Mouse (Mus musculus): ENCODE results near the gene Fastk. TPM values are rescaled to one million over a fixed set of nuclear protein-coding genes. Genes with fewer than 3 reads are reported as not detected.

The Fastk gene
- polyA plus RNA-seq, 1 experiment from 2014 or later = 143 TPM

Other genes starting within 250 kb of the Fastk start
- 5.9 and 6.5 TPM in 2 replicates for gene Kcnh2, start 93.7 kb downstream of the Fastk start, polyA plus RNA-seq (2015; fragmentation: Nextera tagmentation; extraction: Ambion mirVana)
- gene Nos3, start 80.5 kb downstream of the Fastk start, polyA plus RNA-seq (2015; fragmentation: Nextera tagmentation; extraction: Ambion mirVana) = 19.7 and 20.3 TPM in 2 replicates
- 1.0 and 1.7 TPM in 2 replicates for gene Atg9b, start 53.1 kb downstream of the Fastk start, polyA plus RNA-seq (2015; fragmentation: Nextera tagmentation; extraction: Ambion mirVana)
- gene Abcb8, start 51.6 kb downstream of the Fastk start, polyA plus RNA-seq (2015; fragmentation: Nextera tagmentation; extraction: Ambion mirVana) = 76.1 and 80.3 TPM in 2 replicates
- gene Asic3, start 31.9 kb downstream of the Fastk start, polyA plus RNA-seq (2015; fragmentation: Nextera tagmentation; extraction: Ambion mirVana) = 0.40 and 0.55 TPM in 2 replicates
- 51.1 and 51.5 TPM in 2 replicates for gene Cdk5, start 21.8 kb downstream of the Fastk start, polyA plus RNA-seq (2015; fragmentation: Nextera tagmentation; extraction: Ambion mirVana)
- gene Slc4a2, start 21.4 kb downstream of the Fastk start, polyA plus RNA-seq (2015; fragmentation: Nextera tagmentation; extraction: Ambion mirVana) = 52.5 and 53.8 TPM in 2 replicates
- 29.4 and 32.8 TPM in 2 replicates for gene Tmub1, start 2.6 kb upstream of the Fastk start, polyA plus RNA-seq (2015; fragmentation: Nextera tagmentation; extraction: Ambion mirVana)
- gene Agap3, start 6.9 kb upstream of the Fastk start, polyA plus RNA-seq (2015; fragmentation: Nextera tagmentation; extraction: Ambion mirVana) = 15.0 and 21.0 TPM in 2 replicates
- gene Gbx1, start 81.9 kb upstream of the Fastk start, polyA plus RNA-seq (2015; fragmentation: Nextera tagmentation; extraction: Ambion mirVana) = 0.08 TPM in 1 of 2 replicates, not detected in the other
- 0.42 and 0.71 TPM in 2 replicates for gene Asb10, start 95.7 kb upstream of the Fastk start, polyA plus RNA-seq (2015; fragmentation: Nextera tagmentation; extraction: Ambion mirVana)
- 0.16 and 0.41 TPM in 2 replicates for gene 4931409K22Rik, start 111.5 kb upstream of the Fastk start, polyA plus RNA-seq (2015; fragmentation: Nextera tagmentation; extraction: Ambion mirVana)
- gene Abcf2, start 132.2 kb upstream of the Fastk start, polyA plus RNA-seq (2015; fragmentation: Nextera tagmentation; extraction: Ambion mirVana) = 118 TPM in 2 replicates
- gene Chpf2, start 141.5 kb upstream of the Fastk start, polyA plus RNA-seq (2015; fragmentation: Nextera tagmentation; extraction: Ambion mirVana) = 27.1 and 28.3 TPM in 2 replicates
- gene Smarcd3, start 179.1 kb upstream of the Fastk start, polyA plus RNA-seq (2015; fragmentation: Nextera tagmentation; extraction: Ambion mirVana) = 24.5 and 25.0 TPM in 2 replicates
- gene Nub1, start 240.2 kb upstream of the Fastk start, polyA plus RNA-seq (2015; fragmentation: Nextera tagmentation; extraction: Ambion mirVana) = 39.9 and 43.3 TPM in 2 replicates